Mouse (Mus musculus) large intestine, adult 2 months (tissue): ENCODE results near the gene Nfkb1. TPM values are rescaled to one million over a fixed set of nuclear protein-coding genes. Genes with fewer than 3 reads are reported as not detected.

Source experiments
- DNase-seq: peaks from one replicate; pipeline ENCODE4 v3.0.0-alpha.2; 2012; ENCODE audit warnings: low read depth, low spot score
- WGBS: fragments of 180-500 bp; shearing (Covaris S2); methylation state at CpG from one replicate; pipeline ENCODE4 v1.1.7; 2018; 5-methylcytosine and 5-hydroxymethylcytosine counted together
- polyA plus RNA-seq: library from polyadenylated mRNA; depleted of rRNA; stranded (reverse); fragments of >200 nt; gene quantifications from 2 replicates; pipeline ENCODE4 v1.2.3, GENCODE M21; 2012; rRNA removed

Nfkb1 gene
- polyA plus RNA-seq, 1 experiment = 69.9 TPM

- 89% methylated on average over 6 of the region's 6 CpGs for WGBS
- DNase-seq = no peak
Measured at GRCm38 (mm10) chr3:135567888-135568287, 123.5 kb downstream of the Nfkb1 start.

- DNase-seq = no peak
- 85% methylated on average over 4 of the region's 4 CpGs for WGBS
Measured at GRCm38 (mm10) chr3:135565306-135565705, 126.0 kb downstream of the Nfkb1 start.

DNA sequence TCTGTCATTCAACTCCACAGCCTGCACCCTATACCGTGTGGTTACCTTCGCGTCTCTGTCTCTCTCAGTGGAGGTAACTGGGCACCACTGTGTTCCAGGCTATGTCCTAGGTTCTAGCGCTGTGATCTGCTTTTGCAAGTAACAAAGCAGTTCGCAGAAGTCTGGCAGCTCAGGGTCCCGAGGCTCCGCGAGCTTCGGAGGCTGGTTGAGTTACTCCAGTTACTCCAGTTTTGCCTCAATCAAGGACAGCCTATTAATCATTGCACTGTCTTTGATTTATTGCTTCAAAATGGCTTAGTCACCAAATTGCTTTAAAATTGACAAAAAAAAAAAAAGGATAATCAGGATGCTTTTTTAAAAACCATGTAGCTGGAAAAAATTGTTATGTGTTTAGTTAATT, 126.6 kb downstream of the Nfkb1 start:
- 91% methylated on average over 9 of the region's 9 CpGs for WGBS
- no peak for DNase-seq

DNA sequence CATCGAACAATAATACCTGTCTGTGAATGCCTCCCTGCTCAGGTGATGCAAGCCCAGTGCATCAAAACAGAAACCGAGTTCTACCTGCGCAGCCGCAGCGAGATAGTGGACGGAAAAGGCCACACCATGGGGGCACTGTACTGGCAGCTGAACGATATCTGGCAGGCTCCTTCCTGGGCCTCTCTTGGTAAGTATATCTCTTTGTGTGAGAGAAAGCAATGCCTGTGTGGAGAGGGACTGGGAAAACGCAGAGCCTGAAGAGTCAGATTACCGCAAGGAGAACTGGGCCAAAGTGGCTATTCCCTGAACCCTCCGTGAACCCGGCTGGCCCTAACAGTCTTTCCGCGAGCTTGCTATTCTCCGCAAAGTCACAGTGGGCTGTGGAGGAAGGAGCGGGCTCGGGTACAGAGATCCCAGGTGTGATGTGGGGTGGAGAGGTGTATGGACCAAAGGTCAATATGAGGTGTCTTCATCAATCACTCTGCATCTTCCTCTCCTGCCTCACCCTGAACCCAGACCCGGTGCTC, 128.1 kb downstream of the Nfkb1 start:
- DNase-seq = no peak
- WGBS = 93% methylated on average over 17 of the region's 17 CpGs

DNA sequence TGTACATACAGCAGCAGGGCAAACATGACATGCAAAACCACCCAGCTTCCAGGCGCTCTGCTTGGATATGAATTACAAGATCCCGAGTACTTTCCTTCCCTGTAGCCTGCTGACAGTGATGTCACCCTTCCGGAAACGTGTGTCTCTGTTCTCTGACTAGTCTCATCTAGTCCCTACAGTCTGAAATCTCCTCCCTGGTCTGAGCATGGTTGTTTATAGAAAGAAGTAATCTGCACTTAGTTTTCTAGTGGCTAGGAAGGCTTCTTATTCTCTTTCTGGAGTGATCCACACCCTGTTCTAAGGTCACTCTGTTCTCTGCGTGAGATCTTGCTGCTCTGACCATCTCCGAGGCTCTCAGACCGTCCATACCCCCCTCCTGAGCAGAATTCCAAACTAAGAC, 129.3 kb downstream of the Nfkb1 start:
- DNase-seq = no peak
- WGBS = 78% methylated on average over 7 of the region's 7 CpGs

DNA sequence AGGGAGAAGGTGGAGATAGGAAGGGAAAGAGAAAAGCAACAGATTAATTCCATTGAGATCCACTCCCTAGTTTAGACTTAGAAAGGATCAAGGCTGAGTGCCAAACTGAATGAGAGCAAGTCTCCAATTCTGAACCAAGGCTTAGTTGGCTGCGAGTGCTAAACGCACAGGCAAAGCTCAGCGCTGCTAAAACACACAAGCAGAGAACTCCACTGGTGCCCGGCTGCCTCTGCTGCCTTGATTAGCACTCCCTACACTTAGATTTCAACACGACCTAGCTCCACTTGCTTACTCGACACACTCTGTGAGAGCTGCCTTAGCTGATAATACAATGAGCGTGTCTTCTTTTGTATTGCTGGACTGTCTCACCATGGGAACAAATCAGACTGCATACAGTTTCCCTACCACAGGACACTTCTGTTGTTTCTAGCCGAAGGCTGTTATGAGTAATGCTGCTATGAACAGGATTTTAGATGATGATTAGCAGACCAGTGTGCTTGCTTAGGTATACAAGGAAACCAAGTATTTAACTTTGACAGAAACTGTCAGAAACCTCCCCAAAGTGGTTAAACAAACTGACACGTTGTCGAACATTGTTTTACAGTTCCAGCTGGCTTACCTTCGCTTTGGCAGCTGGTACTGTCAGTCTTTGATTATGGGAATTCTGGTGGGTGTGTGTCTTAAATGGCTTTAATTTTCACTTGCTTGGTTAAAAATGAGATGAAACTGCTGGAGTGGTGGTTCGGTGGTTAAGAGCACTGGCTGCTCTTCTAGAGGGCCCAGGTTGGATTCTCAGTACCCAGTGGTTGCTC, 134.3 kb downstream of the Nfkb1 start:
- DNase-seq = no peak
- WGBS = 82% methylated on average over 12 of the region's 12 CpGs

GRCm38 (mm10) chr3:135556052-135556587, 135.2 kb downstream of the Nfkb1 start:
- WGBS = 70% methylated on average over 7 of the region's 7 CpGs

GRCm38 (mm10) chr3:135555192-135555591, 136.2 kb downstream of the Nfkb1 start:
- DNase-seq = no peak
- 83% methylated on average over 6 of the region's 6 CpGs for WGBS

More at GRCm38 (mm10) chr3:135556052-135556587, 135.2 kb downstream of the Nfkb1 start:
- no peak for DNase-seq

DNA sequence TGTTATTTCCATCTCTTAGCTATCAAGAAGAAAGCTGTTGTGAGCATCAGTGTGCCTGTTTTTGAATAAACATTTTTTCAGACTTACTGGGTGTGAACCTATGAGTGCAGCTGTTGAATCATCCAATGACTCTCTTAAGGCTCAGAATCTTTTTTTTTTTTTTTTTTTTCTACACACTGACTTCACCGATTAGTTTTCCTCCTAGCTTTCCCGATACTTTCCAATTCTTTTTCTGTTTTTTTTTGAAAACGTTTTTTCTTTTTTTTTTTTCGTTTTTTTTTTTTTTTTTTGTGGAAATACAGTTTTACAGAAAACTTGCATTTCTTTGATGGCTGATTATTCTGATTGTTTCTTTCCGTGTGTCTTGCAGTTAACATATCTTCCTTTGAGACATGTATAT, 138.5 kb downstream of the Nfkb1 start:
- no peak for DNase-seq
- WGBS = 72% methylated on average over 5 of the region's 5 CpGs

DNA sequence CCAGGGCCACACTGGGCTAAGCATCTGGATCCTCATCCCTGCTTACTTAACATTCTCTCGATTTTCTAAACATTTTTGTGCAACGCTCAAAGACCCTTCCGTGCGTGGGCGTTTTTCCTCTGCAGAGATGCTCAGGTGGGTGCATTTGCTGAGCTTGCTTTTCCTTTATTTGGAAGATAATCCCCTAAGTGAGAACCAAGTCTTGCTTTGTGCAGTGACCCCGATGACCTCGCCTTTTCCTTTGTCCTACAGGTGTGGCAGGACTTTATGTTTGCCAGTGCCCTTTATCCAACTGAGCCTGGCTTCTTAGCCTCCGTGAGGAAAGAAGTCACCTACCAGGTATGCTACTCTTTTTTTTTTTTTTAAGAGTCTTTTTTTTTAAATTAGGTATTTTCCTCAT, 144.0 kb downstream of the Nfkb1 start:
- 90% methylated on average over 8 of the region's 8 CpGs for WGBS
- no peak for DNase-seq

GRCm38 (mm10) chr3:135546212-135546923, 145.0 kb downstream of the Nfkb1 start:
- 65% methylated on average over 13 of the region's 13 CpGs for WGBS
- DNase-seq = no peak

Other genes with a start within 250 kb of the Nfkb1 start
- gene Manba, start 205.9 kb downstream of the Nfkb1 start, polyA plus RNA-seq = 4.8 and 6.1 TPM in 2 replicates
- 4.8 and 6.2 TPM in 2 replicates for gene Slc39a8, start 133.7 kb upstream of the Nfkb1 start, polyA plus RNA-seq